In genomic region chr7:127707045-127707956, GRCm38 (mm10) we compare ENCODE assay signal across 8 mouse cellular contexts. TPM values are rescaled to one million over a fixed set of nuclear protein-coding genes. Genes with fewer than 3 reads are reported as not detected.
DNase-seq lines count a peak whose midpoint lies in the region; ATAC-seq and TF ChIP-seq lines count a peak whose summit lies in the region.

No protein-coding gene starts in this region.

- H3K4me2 ChIP-seq in liver, postnatal 0 days (ENCODE audit: low read depth, low read length) = peak overlapping the region; percentile 97

- peak; percentile 44 for DNase-seq in adrenal gland, postnatal 10 days
- no peak for DNase-seq in adrenal gland, adult 18-20 months (ENCODE audit: low spot score in 2 of 2)
- DNase-seq in retina, embryonic 14.5 days (ENCODE audit: low spot score) = peak; percentile 43
- no peak for DNase-seq in retina, postnatal 1 day
- peak; percentile 24 for DNase-seq in liver, postnatal 0 days
- peak; percentile 65 for DNase-seq in thymus, postnatal 4 days
- no peak for DNase-seq in right cerebral cortex, postnatal 4 days

- peak overlapping the region; percentile 85 for H3K9ac ChIP-seq in liver, postnatal 0 days (replicated peaks)

- no peak for TF ChIP-seq EP300 in liver, postnatal 0 days (IDR thresholded peaks at IDR 0.05; ENCODE audit: low read depth)

- H3K36me3 ChIP-seq in liver, postnatal 0 days (replicated peaks; ENCODE audit: insufficient read depth, low read length) = 0 out of 2 replicates have a peak, but pooled peaks cover 9% of the 10 kb centered on the region

- peak overlapping the region; percentile 84 for H3K4me3 ChIP-seq in liver, postnatal 0 days (ENCODE audit: low read depth, low read length)

- H3K4me1 ChIP-seq in liver, postnatal 0 days (ENCODE audit: insufficient read depth) = peaks cover 31% of the 10 kb centered on the region

- peak overlapping the region; percentile 94 for H3K27ac ChIP-seq in liver, postnatal 0 days (ENCODE audit: low read depth)

- no peaks in the 10 kb centered on the region for H3K9me3 ChIP-seq in liver, postnatal 0 days (ENCODE audit: low read length)

- 32% methylated on average over 20 of the region's 22 CpGs for WGBS in liver, postnatal 0 days (ENCODE audit: insufficient replicate concordance)

- TF ChIP-seq CTCF in liver, postnatal 0 days (IDR thresholded peaks at IDR 0.05; ENCODE audit: low read depth) = no peak

- H3K27me3 ChIP-seq in liver, postnatal 0 days (ENCODE audit: insufficient read depth, low read length) = no peaks in the 10 kb centered on the region

- peak; percentile 1 to 13; a peak in 1 of 4 replicates for ATAC-seq in hematopoietic stem cell, adult 5-6 weeks (replicated peaks in 1 of 2; ENCODE audit: insufficient read depth in 1 of 2, low FRiP score in 2 of 2, low TSS enrichment in 1 of 2, low read depth in 1 of 2, poor library complexity in 2 of 2, severe bottlenecking in 2 of 2)
- no peak for ATAC-seq in liver, postnatal 0 days

RNA-seq across cellular contexts. Expression of gene Bcl7c, which starts 1.4 kb away (rescaled TPM):
- total RNA-seq in adrenal gland, postnatal 10 days (2021) = 10 to 100 TPM; 77.0 to 81.8 TPM
- 10 to 100 TPM; 53.4 to 88.2 TPM for total RNA-seq in adrenal gland, adult 18-20 months (2021)
- total RNA-seq in hematopoietic stem cell, adult 5-6 weeks (2017) = 60.5 and 72.0 TPM in 2 replicates
- polyA plus RNA-seq in liver, postnatal 0 days (2015; fragmentation: Nextera tagmentation; extraction: Ambion mirVana) = 20.1 and 26.5 TPM in 2 replicates

RNA-seq across cellular contexts. Expression of gene Ctf1, which starts 5.2 kb away (rescaled TPM):
- total RNA-seq in adrenal gland, postnatal 10 days (2021) = 1 to 10 TPM; 6.3 to 6.8 TPM
- 1 to 10 TPM; 3.3 to 4.8 TPM for total RNA-seq in adrenal gland, adult 18-20 months (2021)
- 1.3 and 7.7 TPM in 2 replicates for total RNA-seq in hematopoietic stem cell, adult 5-6 weeks (2017)
- polyA plus RNA-seq in liver, postnatal 0 days (2015; fragmentation: Nextera tagmentation; extraction: Ambion mirVana) = 7.9 and 10.0 TPM in 2 replicates

RNA-seq across cellular contexts. Expression of gene Ctf2, which starts 24.7 kb away (rescaled TPM):
- not detected for total RNA-seq in adrenal gland, postnatal 10 days (2021)
- not detected for total RNA-seq in adrenal gland, adult 18-20 months (2021)
- not detected in 2 replicates for total RNA-seq in hematopoietic stem cell, adult 5-6 weeks (2017)
- polyA plus RNA-seq in liver, postnatal 0 days (2015; fragmentation: Nextera tagmentation; extraction: Ambion mirVana) = not detected in 2 replicates

RNA-seq across cellular contexts. Expression of gene Fbxl19, which starts 37.0 kb away (rescaled TPM):
- 10 to 100 TPM; 12.3 to 18.5 TPM for total RNA-seq in adrenal gland, postnatal 10 days (2021)
- total RNA-seq in adrenal gland, adult 18-20 months (2021) = 10 to 100 TPM; 10.7 to 14.4 TPM
- total RNA-seq in hematopoietic stem cell, adult 5-6 weeks (2017) = 15.1 and 18.5 TPM in 2 replicates
- polyA plus RNA-seq in liver, postnatal 0 days (2015; fragmentation: Nextera tagmentation; extraction: Ambion mirVana) = 1.6 and 1.9 TPM in 2 replicates

Comparison
In these comparisons a context has a peak if more than half of its experiments do, and no peak if none do; other contexts are left out.
1. DNase-seq: peak in adrenal gland, postnatal 10 days (single experiment), retina, embryonic 14.5 days (single experiment), liver, postnatal 0 days (single experiment) and thymus, postnatal 4 days (single experiment); none in adrenal gland, adult 18-20 months (0 of 2), retina, postnatal 1 day (single experiment) and right cerebral cortex, postnatal 4 days (single experiment).